Mouse (Mus musculus): ENCODE results near the gene Calcoco2.

Calcoco2 gene

DNA sequence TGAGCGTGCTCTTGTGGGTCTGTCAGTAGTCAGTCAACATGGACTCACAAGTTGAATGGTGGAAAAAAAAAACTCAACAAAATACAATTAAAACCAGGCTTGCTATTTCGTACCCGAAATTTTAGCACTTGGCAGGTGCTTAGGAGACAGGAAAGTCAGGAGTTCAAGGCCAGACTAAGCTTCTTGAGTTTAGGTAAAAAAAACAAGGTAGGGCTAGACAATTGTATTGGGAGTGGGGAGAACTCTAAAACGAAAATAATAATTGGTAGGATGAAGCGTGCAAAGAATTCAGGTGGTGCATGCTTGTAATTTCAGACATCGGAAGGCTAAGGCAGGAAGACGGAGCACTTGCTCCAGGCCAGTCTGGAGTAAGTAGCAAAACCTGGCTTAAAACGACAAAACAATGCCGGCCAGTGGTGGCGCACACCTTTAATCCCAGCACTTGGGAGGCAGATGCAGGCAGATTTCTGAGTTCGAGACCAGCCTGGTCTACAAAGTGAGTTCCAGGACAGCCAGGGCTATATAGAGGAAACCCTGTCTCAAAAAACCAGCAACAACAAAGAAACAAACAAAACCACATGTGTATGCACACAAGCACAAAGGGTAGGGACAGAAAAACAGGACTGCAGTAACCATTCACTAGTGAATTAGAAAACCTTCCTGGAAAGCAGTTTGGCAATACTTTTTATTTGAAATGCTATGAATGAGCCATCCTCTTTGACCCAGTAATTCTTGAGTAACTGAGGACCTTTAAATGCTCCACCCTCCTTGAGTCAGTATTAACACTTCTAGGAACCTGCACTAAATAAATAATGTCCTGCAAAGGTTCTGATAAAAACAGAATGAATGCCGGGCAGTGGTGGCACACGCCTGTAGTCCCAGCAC, 35.3 kb downstream of the Calcoco2 start:
- no peak for DNase-seq

DNA sequence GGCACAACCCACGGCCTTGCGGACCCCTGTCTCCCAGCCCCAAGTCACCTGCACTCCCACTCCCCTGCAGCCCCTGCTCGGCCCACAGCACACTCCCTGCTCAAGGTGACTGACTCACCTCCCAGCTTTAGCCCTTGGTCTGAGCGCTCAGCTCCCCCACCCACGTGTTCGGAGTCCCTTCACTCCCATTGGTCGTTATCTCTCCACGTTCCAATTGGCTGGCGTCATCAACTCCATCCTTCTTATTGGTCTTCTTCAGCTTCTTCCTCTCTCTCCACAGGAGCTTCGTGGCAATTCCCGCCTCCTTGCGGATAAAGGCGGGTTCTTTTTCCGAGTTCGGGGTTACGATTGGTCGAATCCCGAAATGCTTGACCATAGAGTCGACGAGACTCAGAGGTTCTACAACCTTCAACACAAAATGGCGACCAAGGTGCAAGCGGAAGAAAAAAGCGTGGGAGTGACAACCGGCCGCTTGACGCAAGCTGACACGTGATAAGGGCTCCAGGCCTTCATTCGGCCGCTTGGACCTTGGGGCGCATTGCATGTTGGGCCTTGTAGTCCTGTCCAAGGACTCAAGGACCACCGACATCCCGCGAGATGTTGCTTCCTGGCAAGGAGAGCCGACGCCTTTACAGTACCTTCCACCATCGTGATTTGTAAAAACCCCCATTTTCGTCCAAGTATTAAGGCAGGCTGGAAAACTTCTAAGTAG, 36.1 kb downstream of the Calcoco2 start, which contains the start of gene Atp5g1:
Gene Atp5g1, minus strand, starts transcription at position 162 of the 712 bp plus-strand sequence.
- peak; percentile 100 for DNase-seq

DNA sequence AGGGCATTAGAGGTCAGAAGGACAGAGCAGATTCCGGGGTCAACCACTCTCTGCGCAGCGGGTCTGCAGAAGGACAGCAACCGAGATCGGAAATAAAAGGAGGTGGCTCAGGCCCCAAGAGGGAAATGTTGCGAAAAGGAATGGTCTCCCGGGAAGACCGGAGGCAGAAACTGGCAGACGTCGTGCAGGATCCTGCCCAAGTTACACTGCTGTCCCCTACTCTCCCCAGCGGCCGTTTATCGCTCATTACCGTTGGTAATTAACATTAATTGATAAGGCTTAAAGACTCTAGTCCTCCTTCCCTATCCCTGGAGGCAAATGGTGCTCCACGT, 36.6 kb downstream of the Calcoco2 start:
- DNase-seq: no peak

DNA sequence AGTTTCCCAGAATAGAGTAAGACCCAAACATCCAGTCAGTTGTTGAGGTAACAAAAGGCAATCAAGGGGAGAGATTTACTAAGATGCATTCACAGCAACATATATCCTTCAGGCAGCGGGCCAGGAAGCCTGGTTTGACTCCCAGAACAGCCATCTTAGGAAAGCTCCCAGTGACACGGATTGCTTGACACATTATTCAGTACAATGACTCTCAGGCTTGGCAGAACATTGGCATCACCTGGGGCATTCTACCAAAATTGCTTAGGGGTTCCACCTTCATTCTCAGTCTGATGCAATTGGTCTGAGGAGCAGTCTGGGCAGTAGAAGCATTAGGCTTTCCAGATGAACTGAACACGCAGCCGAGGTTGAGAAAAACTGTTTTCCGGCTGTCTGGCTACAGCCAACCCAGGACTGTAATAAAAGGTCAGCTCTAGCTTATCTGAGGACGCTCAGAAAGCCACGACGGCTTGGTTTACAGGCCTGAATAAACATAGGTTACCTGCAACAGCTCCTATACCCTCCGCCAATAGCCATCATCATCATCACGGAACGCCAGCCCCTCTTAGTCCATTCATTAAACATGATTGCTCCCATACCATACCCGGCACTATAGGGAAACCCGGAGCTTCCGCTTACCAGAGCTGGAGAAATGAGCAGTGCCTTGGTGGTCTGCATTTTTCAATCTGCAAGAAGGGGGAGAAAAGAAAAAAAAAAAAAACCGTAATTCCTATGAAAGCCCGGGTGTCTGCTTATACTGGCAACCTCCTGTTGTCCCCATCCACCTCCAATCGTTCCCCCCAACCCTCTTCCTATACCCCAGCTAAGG, 37.2 kb downstream of the Calcoco2 start:
- no peak for DNase-seq

DNA sequence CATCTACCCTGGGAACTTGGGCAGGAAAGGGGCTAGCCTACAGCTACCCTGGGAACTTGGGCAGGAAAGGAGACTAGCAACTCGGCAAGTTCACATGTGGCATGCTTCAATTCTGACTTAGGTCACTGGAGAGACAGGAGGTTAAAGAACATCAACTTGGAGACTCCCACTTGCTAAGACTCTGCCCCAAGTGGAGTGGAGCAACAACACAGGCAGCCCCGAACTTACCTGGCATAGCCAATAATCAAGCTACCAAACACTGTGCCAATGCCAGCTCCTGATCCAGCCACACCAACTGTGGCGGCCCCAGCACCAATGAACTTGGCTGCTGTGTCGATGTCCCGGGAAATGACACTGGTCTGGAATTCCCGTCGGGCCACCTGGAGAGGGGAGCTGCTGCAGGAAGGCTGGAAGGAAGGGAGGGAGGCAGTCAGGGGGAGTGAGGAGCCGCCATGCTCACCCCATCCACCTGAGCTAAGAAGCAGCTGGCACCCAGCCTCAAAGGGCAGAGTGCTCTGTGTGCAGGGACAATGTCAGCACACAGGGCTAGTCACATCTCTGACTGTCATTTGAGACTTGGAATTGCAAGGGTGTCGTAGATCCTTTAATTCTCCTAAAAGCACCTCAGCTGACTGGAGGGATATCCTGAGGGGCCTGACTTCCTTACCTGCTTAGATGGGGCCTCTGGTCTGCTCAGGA, 38.3 kb downstream of the Calcoco2 start:
- DNase-seq: no peak

DNA sequence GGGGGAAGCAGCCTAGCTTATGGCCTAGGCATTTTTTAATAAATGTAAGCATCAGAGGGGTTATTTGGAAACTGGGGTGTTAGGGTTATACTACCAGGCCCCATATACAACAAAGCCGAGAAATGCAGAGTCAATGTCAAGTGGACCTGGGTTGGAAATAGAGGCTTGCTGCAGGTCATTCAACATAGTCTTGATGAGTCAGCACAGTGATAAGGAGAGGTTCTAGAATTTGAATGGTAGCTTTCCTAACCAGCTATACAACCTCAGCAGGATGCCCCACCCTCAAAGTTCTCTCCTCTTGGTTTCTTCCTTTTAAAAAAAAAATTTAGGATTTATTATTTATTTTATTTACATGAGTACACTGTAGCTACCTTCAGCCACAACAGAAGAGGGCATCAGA, 40.8 kb downstream of the Calcoco2 start:
- DNase-seq: no peak

DNA sequence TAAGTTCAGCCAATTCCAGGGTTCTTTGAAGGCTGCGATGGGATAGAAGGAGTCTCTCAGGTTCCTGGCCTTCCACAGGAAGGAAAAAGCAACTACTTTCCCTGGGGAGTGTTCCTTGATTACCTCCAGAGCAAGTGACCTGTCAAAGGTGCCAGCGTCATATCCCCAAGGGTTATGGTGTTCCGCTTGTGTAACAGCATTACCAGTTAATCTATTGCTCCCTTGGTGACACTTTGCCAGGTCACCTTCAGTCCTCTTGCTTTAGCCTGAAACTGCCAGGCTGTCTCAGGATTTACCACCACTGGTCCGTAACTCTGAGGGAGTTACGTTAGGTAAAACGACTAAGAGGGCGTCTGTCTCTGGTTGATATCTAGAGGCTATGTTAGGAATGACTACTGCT, 41.4 kb downstream of the Calcoco2 start:
- DNase-seq: no peak

DNA sequence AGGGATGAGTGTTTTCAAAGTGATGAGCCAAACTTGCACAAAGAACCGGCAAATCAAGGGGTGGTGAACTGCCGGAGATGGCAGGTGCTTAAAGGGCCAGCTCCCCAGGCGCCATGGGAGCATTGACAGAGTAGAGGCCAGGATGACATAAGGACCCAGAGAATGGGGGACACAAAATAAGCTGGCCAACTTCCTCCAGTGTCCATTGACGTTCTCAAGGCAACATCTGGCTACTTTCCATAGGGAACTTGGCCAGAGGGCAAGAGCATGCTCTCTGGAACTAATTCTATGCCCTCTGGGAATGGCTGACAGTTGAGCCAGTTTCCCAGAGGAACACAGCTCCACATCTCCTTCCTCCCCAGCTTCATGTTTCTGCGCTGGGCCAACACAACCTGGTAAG, 43.5 kb downstream of the Calcoco2 start:
- DNase-seq: no peak

DNA sequence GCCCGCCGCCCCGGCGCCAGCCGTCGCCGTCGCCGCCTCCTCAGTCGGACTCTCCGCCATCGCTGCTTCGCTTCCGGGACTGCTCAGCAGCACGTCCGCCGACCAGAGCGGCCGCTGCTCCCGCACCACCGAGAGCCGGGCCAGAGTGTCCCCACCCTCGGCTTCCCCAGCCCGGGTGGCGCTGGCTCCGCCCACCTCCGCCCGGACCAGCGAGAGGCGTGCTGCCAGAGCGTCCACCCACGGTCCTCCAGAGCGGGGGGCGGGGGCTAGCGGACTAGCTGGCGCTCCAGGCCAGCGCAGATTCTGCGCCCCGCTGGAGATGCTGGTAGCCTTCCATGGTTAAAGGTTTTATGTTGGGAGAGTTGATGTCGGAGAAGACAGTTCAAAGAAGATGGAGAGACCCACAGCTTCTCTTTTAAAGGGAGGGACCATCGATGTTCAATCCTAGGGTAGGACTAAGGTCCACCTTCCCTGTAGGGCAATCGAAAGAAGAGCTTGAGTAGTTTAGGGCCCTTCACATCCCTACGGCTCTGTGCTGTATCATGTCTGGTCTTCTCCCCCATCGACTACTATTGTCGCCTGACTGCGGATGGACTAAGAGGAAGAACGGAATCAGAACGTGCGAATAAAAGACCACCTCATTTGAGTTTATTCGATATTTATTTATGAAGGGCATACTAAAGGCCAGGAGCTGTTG, 46.4 kb downstream of the Calcoco2 start, which contains the start of gene Ube2z:
Gene Ube2z, minus strand, starts transcription at position 174 of the 697 bp plus-strand sequence.
- peak; percentile 97 for DNase-seq

DNA sequence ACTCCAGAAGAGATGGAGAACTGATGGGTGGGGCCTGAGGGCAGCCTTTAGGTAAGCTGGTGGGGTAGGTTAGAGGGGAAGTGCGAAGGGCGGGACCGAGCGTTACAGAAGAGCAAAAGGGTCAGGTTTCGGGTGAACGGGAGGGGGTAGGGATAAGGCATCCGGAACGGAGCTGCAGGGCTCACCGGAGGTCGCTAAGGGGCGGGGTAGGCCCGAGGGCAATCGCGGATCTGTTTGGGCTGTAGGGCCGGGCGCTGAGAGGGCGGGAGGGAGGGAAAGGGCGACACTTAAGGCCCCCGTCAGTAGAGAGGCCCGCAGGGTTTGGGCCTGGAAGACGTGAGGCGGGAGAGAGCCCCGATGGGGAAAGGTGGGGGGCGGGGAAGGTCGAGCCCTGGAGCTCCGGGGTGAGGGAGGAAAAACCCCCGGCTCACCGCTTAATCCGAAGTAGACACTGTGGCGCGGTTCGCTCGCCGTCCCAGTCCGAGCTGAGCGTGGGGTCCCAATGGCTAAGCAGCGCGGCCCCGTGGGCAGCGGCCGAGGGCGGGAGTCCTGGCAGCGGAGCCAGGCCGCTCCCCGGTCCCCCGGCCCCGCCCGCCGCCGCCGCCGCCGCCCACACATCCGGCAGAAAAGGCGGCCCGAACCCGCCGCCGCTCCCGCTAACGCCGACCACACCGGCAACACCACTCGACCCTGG, 47.1 kb downstream of the Calcoco2 start:
- DNase-seq: no peak

DNA sequence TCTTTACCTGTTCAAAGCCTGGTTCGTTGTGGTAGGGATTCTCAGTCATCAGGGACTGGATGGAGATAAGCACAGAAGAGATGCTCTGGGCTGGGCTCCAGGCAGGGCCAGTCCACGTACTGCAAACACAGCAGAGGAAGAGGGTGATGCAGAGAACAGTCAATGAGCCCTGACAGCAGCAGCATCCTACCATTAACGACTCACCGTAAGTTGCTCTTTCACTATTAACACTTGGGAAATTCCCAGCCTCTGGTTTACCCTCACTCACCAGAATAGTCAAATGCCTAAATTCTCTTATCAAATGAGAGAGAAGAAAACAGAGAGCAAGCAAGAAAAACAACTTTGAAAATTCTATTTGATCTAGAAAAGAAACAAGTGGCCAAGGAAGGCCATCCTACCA, 53.5 kb downstream of the Calcoco2 start:
- DNase-seq: no peak

DNA sequence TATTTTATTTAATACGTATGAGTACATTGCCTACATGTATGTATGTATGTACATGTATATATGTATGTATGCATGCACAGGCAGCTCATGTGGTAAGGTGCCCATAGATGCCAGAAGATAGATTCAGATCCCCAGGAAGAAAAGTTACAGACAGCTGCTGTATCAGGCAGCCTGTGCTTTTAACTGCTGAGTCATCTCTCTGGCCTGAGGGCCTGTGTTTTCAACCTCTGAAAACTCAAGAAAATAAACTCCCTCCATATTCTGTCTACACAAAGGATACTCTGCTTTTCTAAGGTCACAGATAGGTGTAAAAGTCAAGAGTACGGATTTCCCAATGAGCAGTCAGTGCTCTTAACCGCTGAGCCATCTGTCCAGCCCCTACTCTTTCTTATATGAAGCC, 60.9 kb downstream of the Calcoco2 start:
- DNase-seq: no peak

DNA sequence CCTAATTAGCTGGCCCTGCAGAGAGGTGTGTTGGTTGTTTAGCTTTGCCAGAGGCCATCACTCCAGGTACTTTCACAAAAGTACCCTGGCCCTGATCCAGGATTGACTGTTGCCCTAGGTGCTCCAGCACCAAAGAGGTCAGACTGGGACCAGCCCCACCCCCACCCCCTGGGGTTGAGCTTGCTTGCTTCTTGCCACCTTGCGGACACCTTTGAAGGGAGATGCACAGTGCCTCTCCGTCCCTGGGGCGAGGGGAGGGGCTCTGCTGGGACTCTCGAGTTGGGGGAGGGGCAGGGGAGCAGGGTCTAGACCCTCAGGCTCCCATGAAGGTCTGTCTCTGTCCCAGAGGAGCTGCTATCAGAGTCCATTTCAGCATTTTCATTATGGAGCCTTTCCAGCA, 61.8 kb downstream of the Calcoco2 start:
- DNase-seq: no peak

Measured in layer of hippocampus, adult 9-11 months (tissue).